ENCODE assay signal across 10 mouse cellular contexts in genomic region chr14:76169876-76170466, GRCm38 (mm10). TPM values are rescaled to one million over a fixed set of nuclear protein-coding genes. Genes with fewer than 3 reads are reported as not detected.
DNase-seq lines count a peak whose midpoint lies in the region; ATAC-seq and TF ChIP-seq lines count a peak whose summit lies in the region.
"Had no signal": no experiment of that assay in that cellular context is flagged by ENCODE, and none has a peak within 500 bp of the region (broad histone marks: within the 10 kb centered on the region; RNA-seq: fewer than 3 reads in every experiment).

No protein-coding gene starts in this region.

- no peak for ATAC-seq in erythroid progenitor cell, adult 5-6 weeks (replicated peaks; ENCODE audit: low FRiP score, poor library complexity, severe bottlenecking)

- peaks cover 11% of the 10 kb centered on the region for H3K27me3 ChIP-seq in embryonic facial prominence, embryonic 10.5 days (replicated peaks; ENCODE audit: low read depth, poor library complexity, severe bottlenecking)
- peaks cover 11% of the 10 kb centered on the region for H3K27me3 ChIP-seq in limb, embryonic 10.5 days (ENCODE audit: low read depth, poor library complexity, severe bottlenecking)

- TF ChIP-seq CTCF in left cerebral cortex, adult 2 months (IDR thresholded peaks at IDR 0.05) = no peak

- H3K4me3 ChIP-seq in left cerebral cortex, adult 2 months = no peak overlapping the region
- H3K4me3 ChIP-seq in embryonic facial prominence, embryonic 10.5 days = no peak overlapping the region
- H3K4me3 ChIP-seq in limb, embryonic 10.5 days = no peak overlapping the region
- H3K4me3 ChIP-seq: erythroblast, embryonic 14.5 days had no signal

- peaks cover 17% of the 10 kb centered on the region for H3K4me1 ChIP-seq in embryonic facial prominence, embryonic 10.5 days
- peaks cover 18% of the 10 kb centered on the region for H3K4me1 ChIP-seq in limb, embryonic 10.5 days

- DNase-seq in cerebellum, postnatal 10 days = peak; percentile 35 to 55
- DNase-seq in cerebellum, adult 9-10 months = no peak
- DNase-seq in left cerebral cortex, postnatal 14 days (ENCODE audit: low spot score in 2 of 2) = peak; percentile 19 to 45
- DNase-seq in left cerebral cortex, adult 2 months (ENCODE audit: extremely low spot score in 1 of 2, low spot score in 2 of 2) = no peak
- peak; percentile 49 for DNase-seq in embryonic facial prominence, embryonic 10.5 days (ENCODE audit: low spot score)
- peak; percentile 45 for DNase-seq in limb, embryonic 10.5 days (ENCODE audit: low spot score)
- no peak for DNase-seq in lung, postnatal 4 days
- DNase-seq: thymus, postnatal 25 days had no signal

- H3K36me3 ChIP-seq in embryonic facial prominence, embryonic 10.5 days (replicated peaks) = no peaks in the 10 kb centered on the region
- no peaks in the 10 kb centered on the region for H3K36me3 ChIP-seq in limb, embryonic 10.5 days

- no peak overlapping the region for H3K27ac ChIP-seq in left cerebral cortex, adult 2 months
- H3K27ac ChIP-seq in embryonic facial prominence, embryonic 10.5 days (replicated peaks) = peak overlapping the region; percentile 48
- H3K27ac ChIP-seq in limb, embryonic 10.5 days = peak overlapping the region; percentile 19; the same call in 1 of the 2 replicates

- no peaks in the 10 kb centered on the region for H3K9me3 ChIP-seq in embryonic facial prominence, embryonic 10.5 days
- H3K9me3 ChIP-seq in limb, embryonic 10.5 days (replicated peaks) = no peaks in the 10 kb centered on the region

- intact Hi-C loops in left cerebral cortex, postnatal 14 days (cut with DNase I) = no loop called here
- intact Hi-C loops in left cerebral cortex, adult 2 months (cut with DNase I) = loop anchor here (5.0 kb wide), 1 partner anchor 242 kb away; the partner anchor contains the start of gene Tsc22d1

- 63% methylated on average over 11 of the region's 11 CpGs for WGBS in embryonic facial prominence, embryonic 10.5 days
- 65% methylated on average over 10 of the region's 11 CpGs for WGBS in limb, embryonic 10.5 days

RNA-seq across cellular contexts. Expression of gene Nufip1, which starts 59.3 kb away (rescaled TPM):
- 1 to 10 TPM; 7.3 to 7.9 TPM for total RNA-seq in left cerebral cortex, postnatal 14 days (2021)
- total RNA-seq in left cerebral cortex, adult 2 months (2021) = 1 to 10 TPM; 8.2 to 8.4 TPM
- 19.4 and 21.0 TPM in 2 replicates for polyA plus RNA-seq in embryonic facial prominence, embryonic 10.5 days (2016; fragmentation: Nextera tagmentation; extraction: Ambion mirVana)
- 21.8 and 22.3 TPM in 2 replicates for polyA plus RNA-seq in limb, embryonic 10.5 days (2016; fragmentation: Nextera tagmentation; extraction: Ambion mirVana)
- 2.9 and 5.9 TPM in 2 replicates for total RNA-seq in erythroid progenitor cell, adult 5-6 weeks (2015; ENCODE audit: low replicate concordance)
- 3.0 and 5.7 TPM in 2 replicates for total RNA-seq in erythroid progenitor cell, adult 5-6 weeks (2017; ENCODE audit: low replicate concordance)

RNA-seq across cellular contexts. Expression of gene Gpalpp1, which starts 59.4 kb away (rescaled TPM):
- 10 to 100 TPM; 19.9 to 21.1 TPM for total RNA-seq in left cerebral cortex, postnatal 14 days (2021)
- 10 to 100 TPM; 23.2 to 23.6 TPM for total RNA-seq in left cerebral cortex, adult 2 months (2021)
- polyA plus RNA-seq in embryonic facial prominence, embryonic 10.5 days (2016; fragmentation: Nextera tagmentation; extraction: Ambion mirVana) = 15.6 and 16.1 TPM in 2 replicates
- polyA plus RNA-seq in limb, embryonic 10.5 days (2016; fragmentation: Nextera tagmentation; extraction: Ambion mirVana) = 13.8 and 15.1 TPM in 2 replicates
- 7.6 and 8.0 TPM in 2 replicates for total RNA-seq in erythroid progenitor cell, adult 5-6 weeks (2015; ENCODE audit: low replicate concordance)
- total RNA-seq in erythroid progenitor cell, adult 5-6 weeks (2017; ENCODE audit: low replicate concordance) = 5.2 and 6.2 TPM in 2 replicates

Comparison
In these comparisons a context has a peak if more than half of its experiments do, and no peak if none do; other contexts are left out.
1. DNase-seq: peak in cerebellum, postnatal 10 days (2 of 2), left cerebral cortex, postnatal 14 days (2 of 2), embryonic facial prominence, embryonic 10.5 days (single experiment) and limb, embryonic 10.5 days (single experiment); none in cerebellum, adult 9-10 months (single experiment), left cerebral cortex, adult 2 months (0 of 2) and lung, postnatal 4 days (0 of 2).